ENCODE assay signal across 23 mouse cellular contexts in genomic region chr8:73096952-73097351, GRCm38 (mm10).
DNase-seq lines count a peak whose midpoint lies in the region; ATAC-seq and TF ChIP-seq lines count a peak whose summit lies in the region.
"Had no signal": no experiment of that assay in that cellular context is flagged by ENCODE, and none has a peak within 500 bp of the region (broad histone marks: within the 10 kb centered on the region; RNA-seq: fewer than 3 reads in every experiment).

No protein-coding gene starts in this region.

- no peak for TF ChIP-seq POLR2A in MEL (IDR thresholded peaks at IDR 0.05; ENCODE audit: control insufficient read depth in 1 of 2, insufficient read depth in 1 of 2, low read depth in 1 of 2, low read length in 2 of 2, poor library complexity in 1 of 2)

- no peak overlapping the region for H3K9ac ChIP-seq in MEL (ENCODE audit: control insufficient read depth, low read depth, low read length, poor library complexity, severe bottlenecking)
- no peak overlapping the region for H3K9ac ChIP-seq in liver, embryonic 11.5 days (ENCODE audit: low read depth, low read length)
- no peak overlapping the region for H3K9ac ChIP-seq in liver, embryonic 13.5 days
- H3K9ac ChIP-seq: embryonic facial prominence, embryonic 13.5 days; embryonic facial prominence, embryonic 15.5 days; forebrain, embryonic 12.5 days had no signal

- no peaks in the 10 kb centered on the region for H3K27me3 ChIP-seq in MEL (ENCODE audit: control insufficient read depth in 1 of 2, insufficient read depth in 2 of 2, low read length in 2 of 2)
- no peaks in the 10 kb centered on the region for H3K27me3 ChIP-seq in liver, embryonic 11.5 days (replicated peaks; ENCODE audit: control insufficient read depth, insufficient read depth, low read length)
- no peaks in the 10 kb centered on the region for H3K27me3 ChIP-seq in liver, embryonic 13.5 days
- H3K27me3 ChIP-seq: embryonic facial prominence, embryonic 13.5 days; embryonic facial prominence, embryonic 15.5 days; forebrain, embryonic 12.5 days had no signal

- no peak overlapping the region for H3K4me3 ChIP-seq in MEL (ENCODE audit: control insufficient read depth in 1 of 2, insufficient read depth in 1 of 2, low read depth in 2 of 2, low read length in 2 of 2)
- H3K4me3 ChIP-seq in liver, embryonic 11.5 days (ENCODE audit: low read depth, low read length): no peak overlapping the region
- H3K4me3 ChIP-seq in liver, embryonic 13.5 days (replicated peaks): no peak overlapping the region
- H3K4me3 ChIP-seq: embryonic facial prominence, embryonic 13.5 days; embryonic facial prominence, embryonic 15.5 days; erythroblast, embryonic 14.5 days; forebrain, embryonic 10.5 days; forebrain, embryonic 12.5 days had no signal

- no peak for TF ChIP-seq CTCF in MEL (IDR thresholded peaks at IDR 0.05 in 2 of 3, conservative IDR thresholded peaks at IDR 0.05 in 1 of 3; ENCODE audit: control insufficient read depth in 1 of 3, insufficient read depth in 1 of 3, low read depth in 2 of 3, low read length in 3 of 3, poor library complexity in 1 of 3, severe bottlenecking in 1 of 3)

- DNase-seq in MEL (ENCODE audit: low read depth, low spot score) (peak; percentile 27), MN1 (ENCODE audit: low spot score) (peak; percentile 9)
- DNase-seq in liver, embryonic 11.5 days (ENCODE audit: low spot score): no peak
- peak; percentile 1 for DNase-seq in liver, embryonic 13.5 days
- DNase-seq in thymus, postnatal 36 days: no peak
- DNase-seq in adrenal gland, postnatal 10 days: no peak
- no peak for DNase-seq in spleen, adult 18-20 months
- DNase-seq: adrenal gland, adult 8-10 months; adrenal gland, postnatal 25 days; cerebellum, adult 11-12 months; cerebellum, adult 2 months; cerebellum, adult 9-10 months; cerebellum, postnatal 10 days; cerebellum, postnatal 25 days; embryo, embryonic 11 days had no signal

- TF ChIP-seq RAD21 in MEL (IDR thresholded peaks at IDR 0.05; ENCODE audit: low read depth, low read length): no peak

- TF ChIP-seq EP300 in MEL (IDR thresholded peaks at IDR 0.05; ENCODE audit: low read depth in 1 of 2, low read length in 2 of 2): peak in 1 of 2 experiments; percentile 42; a peak in 1 of 4 replicates

- H3K79me2 ChIP-seq in MEL (ENCODE audit: control insufficient read depth, insufficient read depth, low read length, poor library complexity): no peaks in the 10 kb centered on the region

- no peak overlapping the region for H3K4me2 ChIP-seq in liver, embryonic 11.5 days
- no peak overlapping the region for H3K4me2 ChIP-seq in liver, embryonic 13.5 days
- H3K4me2 ChIP-seq: embryonic facial prominence, embryonic 13.5 days; embryonic facial prominence, embryonic 15.5 days; forebrain, embryonic 12.5 days had no signal

- peak; percentile 77; the same call in 1 of the 2 replicates for ATAC-seq in liver, embryonic 11.5 days (replicated peaks; ENCODE audit: low FRiP score)
- peak; percentile 60; the same call in 1 of the 2 replicates for ATAC-seq in liver, embryonic 13.5 days (ENCODE audit: low read depth)
- no peak for ATAC-seq in cerebellum, adult (ENCODE audit: insufficient number of reproducible peaks, low FRiP score, low TSS enrichment)
- ATAC-seq: forebrain, embryonic 14.5 days; forebrain, embryonic 16.5 days had no signal

- no peaks in the 10 kb centered on the region for H3K9me3 ChIP-seq in MEL (replicated peaks; ENCODE audit: insufficient read depth, low read length)
- no peaks in the 10 kb centered on the region for H3K9me3 ChIP-seq in liver, embryonic 11.5 days (ENCODE audit: control insufficient read depth, low read length)
- no peaks in the 10 kb centered on the region for H3K9me3 ChIP-seq in liver, embryonic 13.5 days (replicated peaks)
- H3K9me3 ChIP-seq: embryonic facial prominence, embryonic 13.5 days; embryonic facial prominence, embryonic 15.5 days; forebrain, embryonic 10.5 days; forebrain, embryonic 12.5 days had no signal

- H3K27ac ChIP-seq in MEL (ENCODE audit: control insufficient read depth, low read depth, low read length): no peak overlapping the region
- no peak overlapping the region for H3K27ac ChIP-seq in liver, embryonic 11.5 days (ENCODE audit: low read depth, low read length)
- H3K27ac ChIP-seq in liver, embryonic 13.5 days: no peak overlapping the region
- H3K27ac ChIP-seq: embryonic facial prominence, embryonic 13.5 days; embryonic facial prominence, embryonic 15.5 days; forebrain, embryonic 10.5 days; forebrain, embryonic 12.5 days had no signal

- WGBS in liver, embryonic 11.5 days: 35% methylated on average over 2 of the region's 2 CpGs
- WGBS in liver, embryonic 13.5 days (ENCODE audit: insufficient replicate concordance): 15% methylated on average over 2 of the region's 2 CpGs

- H3K4me1 ChIP-seq in MEL (ENCODE audit: control insufficient read depth in 1 of 2, insufficient read depth in 2 of 2, low read length in 2 of 2): no peaks in the 10 kb centered on the region
- peaks cover 6% of the 10 kb centered on the region for H3K4me1 ChIP-seq in liver, embryonic 11.5 days (replicated peaks; ENCODE audit: control insufficient read depth, insufficient read depth, low read length)
- H3K4me1 ChIP-seq in liver, embryonic 13.5 days (replicated peaks): peaks cover 8% of the 10 kb centered on the region; the same call in 1 of the 2 replicates
- H3K4me1 ChIP-seq: embryonic facial prominence, embryonic 13.5 days; embryonic facial prominence, embryonic 15.5 days; forebrain, embryonic 10.5 days; forebrain, embryonic 12.5 days had no signal

- no peaks in the 10 kb centered on the region for H3K36me3 ChIP-seq in MEL (ENCODE audit: control insufficient read depth in 1 of 2, insufficient read depth in 2 of 2, low read length in 2 of 2)
- no peaks in the 10 kb centered on the region for H3K36me3 ChIP-seq in liver, embryonic 11.5 days (ENCODE audit: control insufficient read depth, insufficient read depth, low read length)
- H3K36me3 ChIP-seq in liver, embryonic 13.5 days: no peaks in the 10 kb centered on the region
- H3K36me3 ChIP-seq: embryonic facial prominence, embryonic 13.5 days; embryonic facial prominence, embryonic 15.5 days; forebrain, embryonic 10.5 days; forebrain, embryonic 12.5 days had no signal

TF ChIP-seq in MEL, 35 proteins besides CTCF, POLR2A, EP300 and RAD21:
- TF ChIP-seq GATA1 (IDR thresholded peaks at IDR 0.05; ENCODE audit: low read depth, low read length): peak; percentile 54
- TF ChIP-seq CHD1 (IDR thresholded peaks at IDR 0.05; ENCODE audit: low read depth, low read length): no peak

Comparison
In these comparisons a context has a peak if more than half of its experiments do, and no peak if none do; other contexts are left out.
1. DNase-seq: peak in MEL (single experiment), MN1 (single experiment) and liver, embryonic 13.5 days (single experiment); none in liver, embryonic 11.5 days (single experiment), thymus, postnatal 36 days (0 of 2), adrenal gland, postnatal 10 days (single experiment) and spleen, adult 18-20 months (0 of 2).